Mouse (Mus musculus): ENCODE measurements around the gene Tmem87b.
A peak's percentile ranks its signal among the peaks of the same experiment; 100 is the strongest.

The Tmem87b gene

DNA sequence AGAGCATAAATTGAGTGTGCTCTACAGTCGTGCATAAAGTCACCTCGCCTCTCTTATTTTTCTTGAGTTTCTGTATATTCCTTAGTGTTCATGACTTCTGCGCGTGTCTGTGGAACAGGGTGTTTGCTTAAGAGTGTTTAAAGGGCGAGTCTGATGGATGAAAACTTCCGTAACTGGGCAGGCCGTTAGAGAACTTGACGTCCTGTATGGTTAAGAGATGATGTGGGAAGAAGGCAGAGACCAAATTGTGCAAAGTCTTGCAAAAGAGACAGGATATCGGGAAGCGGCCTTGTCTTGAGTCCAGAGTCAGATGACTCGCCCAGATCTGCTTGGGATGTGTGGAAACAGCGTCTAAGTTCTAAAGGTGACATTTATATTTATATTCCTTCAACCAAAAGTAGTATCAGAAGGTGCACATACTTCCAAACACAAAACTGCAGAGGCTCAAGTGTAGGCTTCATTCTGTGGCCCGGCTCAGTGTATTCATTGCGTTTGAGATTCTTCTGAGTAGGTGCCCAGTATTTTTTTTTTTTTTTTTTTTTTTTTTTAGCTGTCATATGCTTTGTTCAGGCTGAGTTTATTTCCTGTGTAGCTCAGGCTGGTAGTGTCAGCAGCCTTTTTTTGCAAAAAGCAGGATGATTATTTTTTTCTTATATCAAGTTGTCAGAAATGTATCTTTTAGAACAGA, 1.2 kb downstream of the Tmem87b start:
- DNase-seq (ENCODE audit: low spot score), result peak; percentile 26

DNA sequence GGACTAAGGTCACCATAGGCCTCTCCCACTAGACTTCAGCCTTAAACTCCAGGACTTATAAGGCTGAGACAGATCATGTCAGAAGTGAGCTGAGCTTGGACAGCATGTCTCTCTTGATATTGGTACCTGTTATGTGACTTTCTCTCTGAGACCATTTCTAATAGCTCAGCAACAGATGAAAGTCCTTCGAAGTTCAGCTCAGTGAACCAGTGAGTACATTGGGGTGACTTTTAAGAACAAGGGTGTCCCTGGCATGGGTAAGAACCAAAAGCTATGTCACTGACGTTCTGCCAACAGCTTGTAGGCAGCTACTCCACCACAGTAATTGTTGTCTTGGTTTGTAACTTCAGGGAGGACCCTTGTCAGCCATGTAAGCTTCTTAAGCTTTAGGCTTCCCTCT, 2.7 kb downstream of the Tmem87b start:
- no peak for DNase-seq (ENCODE audit: low spot score)

DNA sequence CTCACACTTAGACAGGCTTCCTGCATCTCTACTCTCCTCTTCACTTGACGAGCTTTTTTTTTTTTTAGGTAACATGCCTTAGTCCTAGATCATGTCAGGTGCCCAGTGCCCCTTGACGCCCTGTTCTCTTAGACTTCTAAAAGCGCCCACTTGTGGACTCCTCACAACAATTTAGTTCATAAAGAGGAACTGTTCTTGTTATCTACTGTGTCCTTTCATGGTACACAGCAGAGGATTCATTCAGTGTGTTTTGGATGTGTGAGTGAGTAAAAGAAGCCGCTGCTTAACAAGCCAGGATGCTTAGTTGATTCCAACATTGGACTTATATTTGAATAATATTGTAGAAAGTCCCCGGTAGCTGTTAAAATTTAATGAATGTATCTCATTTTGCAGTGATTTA, 6.0 kb downstream of the Tmem87b start:
- no peak for DNase-seq (ENCODE audit: low spot score)

DNA sequence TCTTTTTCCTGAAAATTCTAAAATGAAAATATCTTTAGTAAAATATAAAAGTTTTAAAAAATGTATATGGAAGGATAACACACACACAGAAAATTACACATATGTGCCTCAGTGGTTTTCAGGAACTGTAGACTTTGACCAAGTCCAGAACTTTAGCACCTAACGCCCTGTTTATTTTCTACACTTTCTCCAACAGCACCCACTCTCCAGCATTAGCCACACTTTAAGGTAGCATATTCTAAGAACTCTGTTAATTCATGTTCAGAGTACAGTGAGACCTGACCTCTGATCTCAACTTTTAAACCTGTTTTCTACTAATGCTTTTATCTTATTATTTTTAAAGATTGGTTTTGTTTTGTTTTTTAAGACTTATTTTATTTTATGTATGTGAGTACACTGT, 9.9 kb downstream of the Tmem87b start:
- DNase-seq (ENCODE audit: low spot score), result no peak

DNA sequence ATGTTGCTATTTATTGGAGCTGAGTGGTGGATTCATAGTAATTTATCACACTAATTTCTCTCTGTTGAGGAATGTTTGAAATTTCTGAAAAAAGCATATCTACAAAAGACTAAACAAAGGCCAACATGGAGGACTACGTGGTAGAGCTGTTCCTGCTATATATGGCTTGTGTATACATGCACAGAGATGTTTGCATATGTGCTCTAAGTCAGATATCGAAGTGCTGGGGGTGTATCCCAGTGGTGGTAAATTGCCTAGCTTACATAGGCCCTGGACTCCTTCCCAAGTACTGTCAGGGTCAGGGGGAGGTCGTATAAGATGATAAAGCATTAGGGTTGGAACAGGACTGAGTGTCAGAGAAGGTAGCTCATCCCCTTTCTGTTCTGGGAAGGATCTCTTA, 14.7 kb downstream of the Tmem87b start:
- no peak for DNase-seq (ENCODE audit: low spot score)

DNA sequence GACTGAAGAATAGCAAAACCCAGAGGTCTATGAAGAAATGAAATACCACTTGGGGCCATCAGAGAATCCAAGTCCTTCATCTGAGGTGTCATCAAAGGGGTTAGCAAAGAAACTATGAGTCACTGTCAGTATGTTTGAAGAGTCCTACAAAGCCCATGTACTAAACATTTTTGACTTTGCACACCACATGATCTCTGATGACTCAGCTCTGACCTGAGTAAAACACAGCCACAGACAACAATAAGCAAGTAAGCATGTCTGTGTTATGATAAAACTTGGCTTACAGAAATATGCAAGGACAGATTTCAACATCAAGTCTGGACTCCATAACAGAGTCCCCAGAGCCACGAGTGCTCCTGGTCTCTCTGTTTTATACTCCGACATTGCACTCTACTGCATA, 15.1 kb downstream of the Tmem87b start:
- DNase-seq (ENCODE audit: low spot score), result no peak

DNA sequence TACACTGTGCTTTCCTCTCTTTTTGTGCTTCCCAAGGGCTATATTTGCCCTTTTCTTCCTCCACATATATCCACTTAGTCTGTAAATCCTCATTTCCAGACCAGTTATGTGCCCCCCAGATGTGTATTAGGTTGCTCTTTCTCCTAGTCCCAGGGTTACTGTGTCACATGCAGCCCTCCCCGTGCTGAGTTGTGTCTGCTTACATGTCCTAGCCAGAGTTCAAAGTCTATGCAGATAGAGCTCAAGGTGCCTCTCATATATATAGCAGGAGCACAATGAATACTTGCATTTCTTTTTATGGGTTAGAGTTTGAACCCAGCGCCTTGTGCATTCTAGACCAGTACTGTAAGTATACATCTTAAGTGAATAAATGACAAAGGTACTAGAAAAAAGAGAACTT, 15.5 kb downstream of the Tmem87b start:
- DNase-seq (ENCODE audit: low spot score), result no peak

DNA sequence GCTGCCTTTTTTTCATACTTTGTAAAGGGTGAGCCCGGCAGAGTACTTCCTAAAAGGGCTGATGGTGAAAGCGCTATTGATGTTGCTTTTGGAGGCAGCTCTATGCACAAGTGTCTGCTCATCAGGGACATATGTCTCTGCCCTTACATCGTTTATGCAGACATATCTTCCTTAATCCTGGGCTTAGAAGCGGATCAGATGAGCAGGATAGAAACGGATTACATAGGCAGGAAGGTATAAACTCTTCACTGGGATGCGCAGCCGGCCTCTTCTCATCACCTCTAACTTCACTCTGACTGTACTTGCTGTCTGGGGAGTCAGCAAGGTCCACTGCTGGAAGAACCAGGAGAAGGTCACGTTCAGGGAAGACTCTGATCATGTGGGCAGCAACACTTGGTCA, 19.6 kb downstream of the Tmem87b start:
- no peak for DNase-seq (ENCODE audit: low spot score)

DNA sequence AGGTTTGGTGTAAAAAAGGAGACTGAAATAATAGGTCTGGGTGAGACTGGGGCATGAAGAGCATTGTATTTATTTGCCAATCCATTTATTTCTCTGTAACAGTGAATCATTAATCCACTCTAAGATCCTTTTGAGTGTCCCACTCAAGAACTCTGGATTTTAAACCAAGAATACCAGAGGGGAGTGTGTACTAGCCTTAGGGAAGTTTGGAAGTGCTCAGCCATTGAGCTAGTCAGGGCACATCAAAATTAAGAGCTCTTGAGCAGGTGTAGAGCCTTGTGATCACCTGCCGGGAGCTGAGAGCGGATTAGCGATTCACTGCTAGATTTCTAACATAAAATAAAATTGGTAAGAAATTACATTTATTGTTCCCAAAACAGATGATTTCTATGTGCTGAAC, 20.7 kb downstream of the Tmem87b start:
- no peak for DNase-seq (ENCODE audit: low spot score)

DNA sequence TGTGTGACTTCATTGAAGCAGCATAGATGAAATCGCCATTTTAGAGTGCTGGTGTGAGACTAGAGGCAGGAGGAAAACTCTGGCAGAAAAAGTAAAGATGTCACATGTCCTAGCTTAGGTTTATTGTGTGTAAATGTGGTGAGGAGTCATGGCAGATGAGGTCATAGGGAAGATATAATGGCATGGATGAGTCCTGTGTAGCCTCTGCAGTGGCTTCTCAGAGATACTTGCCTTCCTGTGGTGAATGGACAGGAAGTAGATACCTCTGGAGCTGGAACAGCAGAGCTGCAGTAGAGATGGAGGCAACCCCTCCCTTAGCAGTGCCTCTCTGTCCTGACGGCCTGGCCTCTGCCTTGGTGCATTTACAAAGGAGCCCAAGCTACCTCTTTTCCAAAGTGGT, 21.6 kb downstream of the Tmem87b start:
- no peak for DNase-seq (ENCODE audit: low spot score)

DNA sequence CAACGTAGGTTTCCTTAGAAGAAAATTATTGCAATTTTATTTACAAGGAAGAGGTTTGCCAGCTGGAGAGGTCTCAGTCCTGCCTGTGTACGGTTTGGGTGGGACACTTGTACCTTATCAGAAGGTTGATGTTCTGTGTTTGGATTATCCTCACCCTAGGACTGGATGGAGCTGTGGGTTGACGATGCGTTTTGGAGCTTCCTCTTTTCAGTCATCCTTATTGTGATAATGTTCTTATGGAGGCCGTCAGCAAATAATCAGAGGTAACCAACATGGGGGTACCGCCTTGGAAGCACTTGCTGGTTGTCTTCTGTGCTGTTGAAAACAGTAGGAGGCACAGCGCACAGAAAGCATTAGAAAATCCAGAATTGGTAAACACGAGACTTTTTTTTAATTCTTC, 24.5 kb downstream of the Tmem87b start:
- no peak for DNase-seq (ENCODE audit: low spot score)

DNA sequence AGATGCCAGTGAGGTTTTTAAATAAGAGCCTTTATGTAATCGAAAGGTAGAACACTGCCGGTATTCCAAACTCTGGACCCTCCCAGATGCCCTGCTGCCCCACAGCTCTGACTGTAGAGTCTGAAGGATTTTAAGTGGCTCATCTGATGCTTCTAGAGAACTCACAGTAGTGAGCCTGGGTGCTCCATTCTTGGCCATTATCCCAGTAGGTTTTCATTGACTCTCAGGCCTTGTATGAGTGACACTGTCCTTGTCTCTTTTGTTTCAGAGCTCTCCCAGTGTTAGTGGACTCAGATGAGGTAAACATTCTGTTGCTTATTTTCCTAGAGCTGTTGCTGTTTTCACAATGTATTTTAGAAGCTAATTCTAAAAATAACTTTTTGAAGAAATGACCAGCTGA, 32.1 kb downstream of the Tmem87b start:
- DNase-seq (ENCODE audit: low spot score), result no peak

DNA sequence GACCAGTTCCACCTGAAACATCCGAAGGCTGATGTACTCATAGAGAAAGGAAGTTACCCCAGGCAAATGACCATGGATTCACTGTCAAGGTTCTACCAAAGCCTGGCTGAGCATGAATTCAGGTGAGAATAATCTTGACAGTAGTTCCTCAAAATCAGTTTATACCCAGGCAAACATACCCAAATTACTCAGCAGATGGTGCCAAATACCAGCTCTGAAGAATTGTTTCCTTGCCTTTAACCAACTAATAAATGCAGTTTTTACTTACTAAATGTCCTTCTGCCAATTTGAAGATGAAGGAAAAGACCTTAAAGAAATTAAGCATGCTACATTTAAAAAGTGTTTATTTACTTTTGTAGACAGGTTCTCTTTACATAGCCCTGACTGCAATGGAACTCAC, 38.8 kb downstream of the Tmem87b start:
- DNase-seq (ENCODE audit: low spot score), result no peak

DNA sequence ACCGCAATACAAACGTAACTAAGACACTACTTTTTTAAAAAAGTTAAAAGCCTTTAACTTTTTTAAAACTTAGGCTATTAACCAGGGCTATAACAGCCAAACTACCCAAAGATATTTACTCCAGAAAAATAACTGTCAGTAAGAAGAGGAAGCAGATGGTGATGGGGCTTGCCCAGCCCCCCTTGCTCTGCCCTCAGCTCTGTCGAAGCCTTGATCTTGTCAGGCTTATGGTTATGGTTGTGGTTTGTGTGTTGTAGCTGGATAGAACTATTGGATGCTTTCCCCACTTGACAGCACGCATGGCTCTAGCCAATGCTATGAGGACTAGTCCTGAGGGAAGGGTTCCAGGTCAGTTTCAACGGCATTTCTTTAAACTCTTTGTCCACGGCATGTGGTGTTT, 41.0 kb downstream of the Tmem87b start:
- DNase-seq (ENCODE audit: low spot score), result no peak

DNA sequence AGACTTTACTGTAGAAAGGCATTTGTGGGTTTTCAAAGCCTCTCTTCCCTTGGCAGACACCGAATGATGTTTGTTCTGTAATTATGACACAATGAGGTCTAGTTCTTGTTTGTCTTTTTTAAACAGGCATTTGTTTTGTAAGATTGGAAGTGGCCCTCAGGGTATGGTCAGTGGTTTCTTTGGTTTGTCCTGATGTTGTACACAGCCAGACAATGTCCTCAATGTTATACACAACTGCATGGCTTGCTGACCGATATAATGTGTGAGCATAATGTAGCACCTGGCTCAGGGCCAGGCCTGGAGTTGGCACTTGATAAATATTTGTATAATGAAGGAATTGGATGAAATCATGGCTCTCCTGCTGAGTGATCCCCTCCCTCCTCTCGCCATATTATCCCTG, 41.9 kb downstream of the Tmem87b start:
- no peak for DNase-seq (ENCODE audit: low spot score)

DNA sequence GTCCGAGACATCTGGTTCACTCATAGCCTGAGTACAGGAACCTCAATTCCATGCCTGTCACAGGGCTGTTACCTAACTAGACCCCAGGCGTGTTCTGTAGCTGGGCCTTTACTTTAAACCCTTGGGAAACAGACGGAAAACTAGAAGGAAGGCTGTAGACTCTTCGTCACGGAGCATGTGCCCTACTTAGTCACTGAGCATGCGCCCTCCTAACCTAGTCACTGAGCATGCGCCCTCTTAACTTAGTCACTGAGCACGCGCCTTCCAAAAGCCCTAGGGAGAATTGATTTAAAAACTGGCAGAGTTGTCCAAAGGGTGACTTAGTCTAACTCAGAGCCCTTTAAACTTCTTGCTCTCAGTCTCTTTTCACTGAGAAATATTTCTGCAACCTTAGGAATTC, 44.7 kb downstream of the Tmem87b start, which contains the start of gene Fbln7:
TSS of gene Fbln7 (plus strand) at position 346 of the 400 bp plus-strand sequence.
- DNase-seq (ENCODE audit: low spot score), result no peak

DNA sequence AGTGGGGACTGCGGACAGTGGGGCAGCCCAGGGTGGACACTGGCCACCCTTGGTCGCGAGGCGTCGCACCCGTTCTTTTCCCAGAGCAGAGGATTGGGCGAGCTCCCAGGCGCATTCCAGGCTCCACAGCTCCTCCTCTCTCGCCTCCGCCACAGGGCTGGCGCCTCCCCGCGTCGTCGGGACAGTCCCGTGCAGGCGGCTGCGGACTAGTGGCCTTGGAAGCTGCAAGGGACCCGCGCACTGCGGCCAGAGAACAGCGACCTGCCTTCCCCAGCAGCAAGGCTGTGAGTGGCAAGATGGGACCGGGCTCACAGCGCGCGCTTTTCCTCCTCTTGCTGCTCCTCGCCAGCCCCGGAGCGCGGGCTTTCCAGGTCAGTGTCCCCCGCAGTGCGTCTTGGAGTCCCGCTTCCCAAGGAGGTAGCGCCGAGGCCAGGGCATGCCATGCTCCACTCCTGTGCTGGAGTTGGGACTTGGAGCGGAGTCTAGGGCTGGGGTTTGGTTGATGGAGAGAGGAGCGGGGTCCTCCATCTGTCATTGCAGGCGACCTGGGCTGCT, 45.9 kb downstream of the Tmem87b start:
- DNase-seq (ENCODE audit: low spot score), result peak; percentile 37

DNA sequence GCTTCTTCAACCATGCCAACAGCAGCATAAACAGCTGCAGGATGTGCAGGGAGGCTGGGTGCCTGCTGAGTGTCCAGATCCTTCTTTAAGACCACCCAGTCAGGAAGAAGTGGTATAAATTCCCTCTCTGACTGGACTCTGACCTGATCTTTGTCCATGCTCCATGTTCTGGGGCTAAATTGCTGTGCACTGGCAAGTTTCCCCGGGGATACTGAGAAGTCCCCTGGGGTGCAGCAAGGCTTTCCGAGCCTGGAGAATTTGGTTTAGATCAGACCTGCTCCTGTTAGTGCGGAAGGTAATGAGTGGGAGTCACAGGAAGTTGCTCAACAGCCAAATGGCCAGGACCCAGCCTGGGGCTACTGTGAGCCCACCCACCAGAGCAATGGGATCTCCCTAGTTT, 47.1 kb downstream of the Tmem87b start:
- DNase-seq (ENCODE audit: low spot score), result no peak

DNA sequence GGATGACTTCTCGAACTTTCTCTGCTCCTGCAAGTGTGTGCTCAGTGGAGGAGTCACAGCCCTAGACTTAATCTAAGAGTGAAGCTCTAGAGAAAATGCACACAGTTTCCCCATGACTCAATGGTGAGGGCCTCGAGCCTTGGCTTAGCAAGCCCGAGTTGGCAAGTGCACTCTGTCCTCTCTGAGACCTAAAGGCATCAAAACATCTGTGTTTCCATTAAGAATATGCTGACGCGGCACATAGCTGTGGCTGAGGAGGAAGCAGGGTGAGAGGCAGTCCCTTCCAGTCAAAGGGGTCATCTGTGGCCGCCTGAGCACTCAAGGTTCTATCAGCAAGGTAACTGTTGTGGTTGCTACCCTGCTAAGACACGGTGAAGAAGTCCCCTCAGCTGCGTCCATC, 53.7 kb downstream of the Tmem87b start:
- no peak for DNase-seq (ENCODE audit: low spot score)

DNA sequence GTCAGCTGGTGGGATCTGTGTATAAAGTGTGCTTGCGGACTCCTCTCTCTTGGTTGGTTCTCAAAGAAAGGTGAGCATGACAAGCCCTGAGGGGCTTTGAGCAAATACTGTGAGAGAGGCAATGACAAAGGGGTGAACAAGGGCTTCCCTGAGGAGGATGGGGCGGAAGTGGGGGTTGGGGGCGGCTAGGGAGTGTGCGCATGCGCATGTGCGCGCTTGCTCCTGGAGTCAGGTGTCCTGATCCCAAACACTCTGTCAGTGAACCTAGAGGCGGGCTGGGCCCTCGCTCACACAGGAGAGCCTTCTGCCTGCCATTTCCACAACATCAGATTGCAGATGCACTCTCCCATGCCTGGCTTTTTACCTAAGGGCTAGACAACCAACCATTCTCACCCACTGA, 54.3 kb downstream of the Tmem87b start:
- no peak for DNase-seq (ENCODE audit: low spot score)

DNA sequence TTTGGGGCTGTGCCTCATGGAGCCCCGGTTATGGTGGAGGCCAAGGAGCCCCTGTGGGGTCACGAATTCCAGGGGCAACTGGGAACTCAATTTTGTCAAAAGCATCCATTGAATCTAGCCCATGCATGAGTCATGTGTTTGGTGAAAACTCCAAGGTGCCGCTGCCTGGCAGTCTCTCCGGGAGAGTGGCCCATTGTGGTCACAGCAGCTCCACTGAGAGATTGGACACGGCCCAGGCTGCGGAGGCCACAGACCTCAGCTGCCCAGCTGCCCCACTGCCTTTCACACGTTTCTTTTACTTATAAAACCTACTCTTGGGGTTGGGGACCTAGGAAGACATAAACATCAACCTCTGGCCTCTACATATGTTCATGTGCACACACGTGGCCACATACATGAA, 57.6 kb downstream of the Tmem87b start:
- DNase-seq (ENCODE audit: low spot score), result no peak

DNA sequence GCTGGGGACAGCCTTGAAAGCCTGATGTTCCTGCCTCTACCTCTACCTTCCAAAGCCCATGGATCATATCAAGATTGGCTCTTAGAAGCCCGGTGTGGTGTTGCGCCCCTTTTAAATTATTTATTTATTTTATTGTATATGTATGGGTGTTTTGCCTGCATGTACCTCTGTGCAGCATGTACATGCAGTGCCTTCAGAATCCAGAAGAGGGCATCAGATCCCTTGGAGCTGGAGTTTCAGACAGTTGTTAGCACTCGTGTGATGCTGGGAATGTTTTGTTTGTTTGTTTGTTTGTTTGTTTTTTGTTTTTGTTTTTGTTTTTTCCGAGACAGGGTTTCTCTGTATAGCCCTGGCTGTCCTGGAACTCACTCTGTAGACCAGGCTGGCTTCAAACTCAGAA, 63.3 kb downstream of the Tmem87b start:
- no peak for DNase-seq (ENCODE audit: low spot score)

DNA sequence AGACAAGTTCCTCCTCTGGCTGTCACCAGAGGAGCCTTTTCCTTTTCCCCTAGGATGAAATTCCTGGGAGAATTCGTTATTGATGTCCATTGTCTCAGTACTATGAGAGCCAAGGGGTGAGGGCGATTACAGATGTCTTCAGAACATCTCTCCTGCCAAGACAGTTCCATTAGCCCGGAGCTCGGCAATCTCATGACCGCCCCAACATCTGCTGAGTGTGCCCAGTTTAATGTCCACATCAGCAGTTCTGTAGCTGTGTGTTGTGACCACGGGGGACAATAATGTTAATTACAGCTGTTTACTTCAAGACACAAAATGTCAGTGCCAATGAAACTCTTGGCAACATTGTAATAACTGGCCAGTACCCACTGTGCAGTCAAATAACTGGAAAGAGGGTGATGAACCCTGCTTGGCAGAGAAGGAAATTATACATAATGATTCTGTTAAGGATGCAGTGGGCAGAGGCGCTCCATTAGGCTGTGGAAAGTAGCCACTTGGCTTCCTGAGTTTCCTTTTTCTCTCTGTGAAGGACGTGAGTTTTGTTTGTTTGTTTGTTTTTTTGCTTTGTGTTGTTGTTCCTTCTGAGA, 67.4 kb downstream of the Tmem87b start:
- no peak for DNase-seq (ENCODE audit: low spot score)
